Mouse (Mus musculus): ENCODE measurements at regions not wholly inside any gene's neighbourhood (a gene's known extent, or its start where the extent isn't known, plus 50 kb on each side); places are given as distances from the start of the nearest gene placed in this dataset.
A peak's percentile ranks its signal among the peaks of the same experiment; 100 is the strongest.

DNA sequence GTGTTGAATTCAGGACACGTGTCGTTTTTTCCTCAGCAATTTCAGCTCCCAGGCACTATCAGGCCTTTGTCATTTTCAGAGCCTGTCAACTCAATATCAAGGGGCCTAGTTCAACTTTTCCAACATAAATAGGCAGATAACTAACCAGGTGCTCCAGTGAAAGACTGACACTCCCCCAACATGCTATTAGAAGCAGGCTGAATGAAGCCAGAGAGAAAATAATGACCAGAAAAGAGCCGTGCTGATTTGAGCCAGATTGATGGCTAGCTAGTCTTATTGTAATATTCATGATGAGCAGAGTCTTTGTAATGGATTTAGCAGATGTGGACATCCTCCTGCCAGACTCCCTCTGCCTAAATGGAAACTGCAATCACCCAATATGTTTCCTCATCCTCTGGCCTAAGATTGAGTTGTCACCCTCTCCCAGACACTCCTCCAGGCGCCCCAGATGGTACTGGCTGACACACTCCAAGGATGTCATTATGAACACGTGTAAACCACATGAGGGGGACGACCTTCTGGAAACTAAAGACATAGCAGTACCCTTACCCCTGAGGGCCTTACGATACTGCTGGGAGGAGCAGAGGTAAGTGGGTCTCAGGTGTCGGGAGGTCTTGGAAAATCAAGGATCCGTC is 66.0 kb downstream of the Gm10260 start:
- Histone ChIP-seq H3K36me3 (ENCODE audit: control insufficient read depth, insufficient read depth, low read length) (no peaks in the 10 kb centered on the region), H3K9ac (ENCODE audit: low read depth, low read length) (no peak overlapping the region), H3K79me2 (ENCODE audit: control insufficient read depth, insufficient read depth, low read length) (no peaks in the 10 kb centered on the region), H3K4me1 (ENCODE audit: control insufficient read depth, insufficient read depth, low read length) (no peaks in the 10 kb centered on the region), H3K27ac (replicated peaks; ENCODE audit: insufficient read depth, low read depth, low read length) (no peak overlapping the region), H3K4me3 (ENCODE audit: insufficient read depth, low read depth, low read length) (no peak overlapping the region), H3K27me3 (ENCODE audit: control insufficient read depth, insufficient read depth, low read length) (no peaks in the 10 kb centered on the region)
- 88% methylated on average over 9 of the region's 9 CpGs for WGBS
- no peak for TF ChIP-seq CTCF (IDR thresholded peaks at IDR 0.05; ENCODE audit: low read depth, low read length)
- no peak for TF ChIP-seq POLR2A (IDR thresholded peaks at IDR 0.05; ENCODE audit: extremely low read depth, insufficient read depth, low read length)
- no peak for DNase-seq (ENCODE audit: extremely low read depth, low read depth, low spot score)

DNA sequence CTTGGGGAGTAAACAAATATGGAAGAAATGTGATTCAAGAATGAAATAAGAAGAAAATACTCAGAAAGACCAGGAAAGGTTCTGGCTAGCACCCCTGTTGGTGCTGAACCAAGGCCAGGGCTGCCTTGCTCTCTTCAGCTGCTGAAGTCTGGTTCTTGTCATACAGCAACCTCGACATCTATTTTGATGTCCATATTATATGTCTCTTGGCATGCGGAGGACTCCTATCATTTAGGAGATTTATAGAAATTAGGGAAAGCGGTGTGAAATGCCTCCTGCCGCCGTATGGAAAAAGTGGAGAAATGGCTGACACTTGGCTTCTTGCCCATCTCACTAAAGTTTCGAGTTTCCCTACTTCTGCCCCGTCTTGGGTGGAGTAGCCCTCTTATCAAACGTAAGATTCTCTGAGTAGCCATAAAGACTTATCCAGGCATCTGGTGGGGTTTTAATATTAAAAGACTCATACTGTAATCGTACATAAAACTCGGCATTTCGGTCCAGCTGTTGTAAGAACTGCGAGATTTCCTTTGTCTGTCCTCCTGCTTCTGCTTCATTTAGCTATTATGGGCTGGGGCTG is 72.0 kb downstream of the Gm10260 start:
- Histone ChIP-seq H3K79me2 (ENCODE audit: control insufficient read depth, insufficient read depth, low read length) (no peaks in the 10 kb centered on the region), H3K27ac (replicated peaks; ENCODE audit: insufficient read depth, low read depth, low read length) (no peak overlapping the region), H3K36me3 (ENCODE audit: control insufficient read depth, insufficient read depth, low read length) (no peaks in the 10 kb centered on the region), H3K4me3 (ENCODE audit: insufficient read depth, low read depth, low read length) (no peak overlapping the region), H3K27me3 (ENCODE audit: control insufficient read depth, insufficient read depth, low read length) (no peaks in the 10 kb centered on the region), H3K9ac (ENCODE audit: low read depth, low read length) (no peak overlapping the region), H3K4me1 (ENCODE audit: control insufficient read depth, insufficient read depth, low read length) (no peaks in the 10 kb centered on the region)
- no peak for DNase-seq (ENCODE audit: extremely low read depth, low read depth, low spot score)
- TF ChIP-seq CTCF (IDR thresholded peaks at IDR 0.05; ENCODE audit: low read depth, low read length) (no peak), POLR2A (IDR thresholded peaks at IDR 0.05; ENCODE audit: extremely low read depth, insufficient read depth, low read length) (no peak)
- WGBS = 91% methylated on average over 12 of the region's 12 CpGs

DNA sequence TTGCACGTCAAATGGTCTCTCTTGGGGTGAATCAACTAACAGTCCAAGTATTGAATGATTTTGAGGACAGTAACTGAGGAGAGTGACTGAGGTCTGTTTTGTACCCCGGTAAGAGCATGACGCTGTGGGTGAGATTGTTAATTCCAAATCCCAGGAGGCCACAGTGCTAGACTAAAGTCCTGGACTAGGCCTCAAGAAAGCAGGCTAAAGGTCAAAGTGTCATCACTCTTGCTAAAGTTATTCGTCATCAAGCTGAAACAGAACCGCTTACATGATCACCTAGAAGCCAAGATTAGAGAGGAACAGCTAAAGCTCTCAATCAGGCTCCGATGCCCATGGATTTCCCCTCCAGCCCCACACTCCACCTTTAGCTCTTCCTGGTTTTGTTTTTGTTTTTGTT is 76.6 kb downstream of the Gm10260 start:
- no peak overlapping the region for H3K4me3 ChIP-seq (ENCODE audit: insufficient read depth, low read depth, low read length)
- no peaks in the 10 kb centered on the region for H3K79me2 ChIP-seq (ENCODE audit: control insufficient read depth, insufficient read depth, low read length)
- peak; percentile 45 for DNase-seq (ENCODE audit: extremely low read depth, low read depth, low spot score)
- no peak overlapping the region for H3K9ac ChIP-seq (ENCODE audit: low read depth, low read length)
- no peaks in the 10 kb centered on the region for H3K36me3 ChIP-seq (ENCODE audit: control insufficient read depth, insufficient read depth, low read length)
- WGBS = 74% methylated on average over 6 of the region's 6 CpGs
- no peak for TF ChIP-seq CTCF (IDR thresholded peaks at IDR 0.05; ENCODE audit: low read depth, low read length)
- TF ChIP-seq POLR2A (IDR thresholded peaks at IDR 0.05; ENCODE audit: extremely low read depth, insufficient read depth, low read length) = no peak
- no peaks in the 10 kb centered on the region for H3K4me1 ChIP-seq (ENCODE audit: control insufficient read depth, insufficient read depth, low read length)
- no peaks in the 10 kb centered on the region for H3K27me3 ChIP-seq (ENCODE audit: control insufficient read depth, insufficient read depth, low read length)
- no peak overlapping the region for H3K27ac ChIP-seq (replicated peaks; ENCODE audit: insufficient read depth, low read depth, low read length)

DNA sequence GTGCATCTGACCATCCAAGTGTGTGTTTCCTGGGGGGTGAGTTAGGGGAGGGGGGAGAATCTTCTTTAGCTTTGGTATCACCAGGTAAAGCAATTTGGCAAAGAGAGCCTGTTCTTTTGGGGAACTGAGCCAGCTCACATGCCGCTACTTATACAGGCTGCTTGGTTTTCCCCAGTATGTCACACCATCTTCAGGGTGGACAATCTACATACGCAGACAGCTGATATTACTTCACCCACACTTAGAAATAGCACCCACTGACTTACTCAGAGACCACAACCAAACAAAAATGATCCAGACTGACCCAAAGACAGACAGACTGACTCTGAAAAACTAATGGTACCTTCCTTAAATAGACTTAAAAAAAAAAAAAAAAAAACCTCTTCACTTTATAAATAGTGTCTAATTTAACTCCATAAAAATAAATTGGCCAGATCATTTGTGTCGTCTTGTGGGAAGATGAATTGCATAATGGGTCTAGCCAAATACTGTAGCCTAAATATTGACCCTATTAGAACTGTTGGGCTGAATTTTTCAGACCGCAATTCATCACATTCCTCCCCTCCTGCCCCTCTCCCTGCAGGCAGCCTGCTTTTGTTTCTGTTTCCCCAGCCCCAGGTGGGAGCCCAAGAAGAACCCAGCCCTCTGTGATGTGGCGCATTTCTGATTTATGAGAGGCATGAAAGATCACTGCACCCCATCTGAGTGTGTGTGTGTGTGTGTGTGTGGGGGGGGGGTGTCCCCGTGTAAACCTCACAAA is 79.0 kb downstream of the Gm10260 start:
- H3K36me3 ChIP-seq (ENCODE audit: control insufficient read depth, insufficient read depth, low read length) = no peaks in the 10 kb centered on the region
- WGBS = 67% methylated on average over 6 of the region's 6 CpGs

DNA sequence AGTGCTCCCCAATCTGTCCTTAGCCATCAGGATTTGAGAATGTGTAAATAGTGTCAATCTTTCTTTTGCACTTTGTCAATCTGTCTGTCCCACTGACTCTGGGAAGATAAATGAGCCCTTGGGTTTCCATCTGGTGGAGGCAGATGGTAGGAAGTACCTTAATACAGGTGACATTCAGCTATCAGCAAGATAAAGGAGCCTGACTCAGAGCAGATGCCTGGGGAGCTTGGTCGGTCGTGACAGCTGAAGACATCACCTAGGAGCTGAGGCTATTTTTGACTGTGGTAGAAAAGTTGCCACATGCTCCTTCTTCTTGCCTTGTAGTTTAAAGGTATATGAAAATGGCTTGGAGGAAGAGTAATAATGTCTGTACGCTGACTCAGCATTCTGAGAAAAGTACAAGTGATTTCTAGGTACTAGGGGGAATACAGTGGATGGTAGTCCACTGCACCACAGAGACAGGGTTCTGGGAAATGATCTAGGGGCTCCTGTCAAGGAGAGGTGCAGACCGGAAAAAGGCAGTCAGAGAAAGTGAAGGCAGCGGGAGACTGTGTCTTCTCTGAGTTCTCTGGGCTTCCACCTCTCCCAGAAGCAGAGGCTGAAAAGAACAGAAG is 80.0 kb downstream of the Gm10260 start:
- Histone ChIP-seq H3K4me1 (ENCODE audit: control insufficient read depth, insufficient read depth, low read length) (no peaks in the 10 kb centered on the region), H3K4me3 (ENCODE audit: insufficient read depth, low read depth, low read length) (no peak overlapping the region), H3K9ac (ENCODE audit: low read depth, low read length) (no peak overlapping the region), H3K79me2 (ENCODE audit: control insufficient read depth, insufficient read depth, low read length) (no peaks in the 10 kb centered on the region), H3K27ac (replicated peaks; ENCODE audit: insufficient read depth, low read depth, low read length) (no peak overlapping the region), H3K36me3 (ENCODE audit: control insufficient read depth, insufficient read depth, low read length) (no peaks in the 10 kb centered on the region), H3K27me3 (ENCODE audit: control insufficient read depth, insufficient read depth, low read length) (no peaks in the 10 kb centered on the region)
- DNase-seq (ENCODE audit: extremely low read depth, low read depth, low spot score) = no peak
- 70% methylated on average over 5 of the region's 5 CpGs for WGBS
- TF ChIP-seq POLR2A (IDR thresholded peaks at IDR 0.05; ENCODE audit: extremely low read depth, insufficient read depth, low read length) (no peak), CTCF (IDR thresholded peaks at IDR 0.05; ENCODE audit: low read depth, low read length) (no peak)

More for the DNA sequence above, 79.0 kb downstream of the Gm10260 start:
- no peak overlapping the region for H3K4me3 ChIP-seq (ENCODE audit: insufficient read depth, low read depth, low read length)
- no peaks in the 10 kb centered on the region for H3K27me3 ChIP-seq (ENCODE audit: control insufficient read depth, insufficient read depth, low read length)
- TF ChIP-seq CTCF (IDR thresholded peaks at IDR 0.05; ENCODE audit: low read depth, low read length) (no peak), POLR2A (IDR thresholded peaks at IDR 0.05; ENCODE audit: extremely low read depth, insufficient read depth, low read length) (no peak)
- no peak overlapping the region for H3K27ac ChIP-seq (replicated peaks; ENCODE audit: insufficient read depth, low read depth, low read length)
- DNase-seq (ENCODE audit: extremely low read depth, low read depth, low spot score) = no peak
- no peaks in the 10 kb centered on the region for H3K4me1 ChIP-seq (ENCODE audit: control insufficient read depth, insufficient read depth, low read length)
- H3K9ac ChIP-seq (ENCODE audit: low read depth, low read length) = no peak overlapping the region
- no peaks in the 10 kb centered on the region for H3K79me2 ChIP-seq (ENCODE audit: control insufficient read depth, insufficient read depth, low read length)

Measured in liver, adult 2 months (tissue).